Mouse (Mus musculus) hindbrain, embryonic 12.5 days (tissue): ENCODE measurements around the gene Hapln1. TPM values are rescaled to one million over a fixed set of nuclear protein-coding genes. Genes with fewer than 3 reads are reported as not detected.

Experiments used
- ATAC-seq: fragments of 200-750 bp; cut with Nextera tagmentation; 2 replicates; pipeline ENCODE4 v1.8.0; 2017; ENCODE audit warnings: moderate TSS enrichment; ENCODE audit not compliant: low FRiP score
- H3K27ac ChIP-seq: fragments of 300-500 bp; sonication (generic); 2 replicates; pipeline ENCODE4 v1.5.1; 2016; ENCODE audit warnings: mild to moderate bottlenecking
- H3K27me3 ChIP-seq: fragments of 300-500 bp; sonication (generic); 2 replicates; pipeline ENCODE4 v1.6.1; 2016; ENCODE audit warnings: mild to moderate bottlenecking
- H3K36me3 ChIP-seq: fragments of 300-500 bp; sonication (generic); 2 replicates; pipeline ENCODE4 v1.6.1; 2016; ENCODE audit warnings: mild to moderate bottlenecking
- H3K4me1 ChIP-seq: fragments of 300-500 bp; sonication (generic); 2 replicates; pipeline ENCODE4 v1.6.1; 2016
- H3K4me2 ChIP-seq: fragments of 300-500 bp; sonication (generic); replicated peaks from 2 replicates; pipeline ENCODE4 v1.6.1; 2016; ENCODE audit warnings: mild to moderate bottlenecking
- H3K4me3 ChIP-seq: fragments of 300-500 bp; sonication (generic); 2 replicates; pipeline ENCODE4 v1.5.1; 2016; ENCODE audit warnings: mild to moderate bottlenecking
- H3K9ac ChIP-seq: fragments of 300-500 bp; sonication (generic); 2 replicates; pipeline ENCODE4 v1.6.1; 2016; ENCODE audit warnings: mild to moderate bottlenecking, moderate library complexity
- H3K9me3 ChIP-seq: fragments of 300-500 bp; sonication (generic); replicated peaks from 2 replicates; pipeline ENCODE4 v1.6.1; 2016; ENCODE audit warnings: mild to moderate bottlenecking
- WGBS: fragments of 180-500 bp; shearing (Covaris S2); methylation state at CpG from one replicate; pipeline ENCODE4 v1.1.7; 2016; 5-methylcytosine and 5-hydroxymethylcytosine counted together
- polyA plus RNA-seq: library from polyadenylated mRNA; unstranded; fragments of >200 nt; fragmentation: Nextera tagmentation; extraction: Ambion mirVana; gene quantifications from 2 replicates; pipeline ENCODE4 v1.2.1, GENCODE M21; 2016

Gene Hapln1
- polyA plus RNA-seq, 1 experiment from 2014 or later = 8.9 TPM

- Histone ChIP-seq H3K9me3 (no peaks in the 10 kb centered on the region), H3K4me3 (no peak overlapping the region), H3K36me3 (no peaks in the 10 kb centered on the region), H3K4me2 (no peak overlapping the region), H3K9ac (no peak overlapping the region), H3K27me3 (no peaks in the 10 kb centered on the region), H3K4me1 (no peaks in the 10 kb centered on the region), H3K27ac (no peak overlapping the region)
- 86% methylated on average over 3 of the region's 3 CpGs for WGBS
- no peak for ATAC-seq
Measured at GRCm38 (mm10) chr13:89619064-89619463, 79.5 kb downstream of the Hapln1 start.

DNA sequence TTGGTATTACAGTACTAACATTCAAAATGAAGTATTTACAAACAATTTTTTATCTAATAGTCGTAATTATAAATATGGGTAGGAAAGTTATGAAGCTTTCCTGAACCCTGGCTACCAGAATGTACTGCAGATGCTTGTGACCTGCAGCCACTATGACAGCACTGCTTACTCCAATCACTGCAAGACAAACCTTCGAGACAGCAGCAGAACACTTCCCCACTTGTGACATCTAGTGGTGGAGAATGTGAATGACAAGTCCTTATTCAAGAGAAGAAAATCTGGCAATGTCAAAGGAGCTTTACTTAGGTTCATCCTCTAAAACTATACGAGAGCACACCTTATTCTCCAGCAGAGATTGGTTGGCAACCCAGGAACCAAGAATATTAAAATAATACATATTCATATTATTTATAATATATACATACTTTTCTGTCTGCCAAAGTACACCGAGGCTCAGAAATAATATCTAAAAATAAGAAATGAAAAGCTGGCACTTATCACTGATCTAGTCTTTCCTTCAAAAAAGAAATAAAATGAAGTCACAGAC, 94.6 kb downstream of the Hapln1 start:
- no peaks in the 10 kb centered on the region for H3K27me3 ChIP-seq
- WGBS = 30% methylated on average over 4 of the region's 4 CpGs
- no peaks in the 10 kb centered on the region for H3K36me3 ChIP-seq
- no peak overlapping the region for H3K27ac ChIP-seq
- H3K4me1 ChIP-seq = no peaks in the 10 kb centered on the region
- no peak overlapping the region for H3K9ac ChIP-seq
- no peak overlapping the region for H3K4me2 ChIP-seq
- peak; percentile 64 for ATAC-seq
- no peaks in the 10 kb centered on the region for H3K9me3 ChIP-seq
- no peak overlapping the region for H3K4me3 ChIP-seq

DNA sequence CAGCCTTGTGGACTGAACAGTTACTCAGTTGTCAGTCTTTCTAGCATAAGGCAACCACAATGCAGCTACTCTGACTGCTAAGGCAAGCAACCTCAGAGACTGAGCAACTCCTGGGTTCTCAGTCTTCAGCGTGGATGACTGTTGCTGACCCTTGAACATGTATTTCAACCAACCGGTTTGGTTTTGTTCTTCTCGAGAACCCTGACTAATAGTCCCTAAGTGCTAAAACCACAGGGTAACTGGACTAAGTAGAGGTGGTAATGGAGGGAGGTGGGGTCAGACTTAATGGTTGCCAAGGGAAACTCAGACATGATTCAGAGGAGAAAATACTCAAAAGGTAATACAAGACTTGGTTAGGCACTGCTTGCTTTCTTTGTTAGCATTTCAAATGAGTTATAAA, 97.4 kb downstream of the Hapln1 start:
- Histone ChIP-seq H3K9ac (no peak overlapping the region), H3K27ac (no peak overlapping the region), H3K4me3 (no peak overlapping the region), H3K9me3 (no peaks in the 10 kb centered on the region), H3K4me2 (no peak overlapping the region), H3K27me3 (no peaks in the 10 kb centered on the region), H3K4me1 (no peaks in the 10 kb centered on the region), H3K36me3 (no peaks in the 10 kb centered on the region)
- 75% methylated on average over 3 of the region's 3 CpGs for WGBS
- no peak for ATAC-seq

DNA sequence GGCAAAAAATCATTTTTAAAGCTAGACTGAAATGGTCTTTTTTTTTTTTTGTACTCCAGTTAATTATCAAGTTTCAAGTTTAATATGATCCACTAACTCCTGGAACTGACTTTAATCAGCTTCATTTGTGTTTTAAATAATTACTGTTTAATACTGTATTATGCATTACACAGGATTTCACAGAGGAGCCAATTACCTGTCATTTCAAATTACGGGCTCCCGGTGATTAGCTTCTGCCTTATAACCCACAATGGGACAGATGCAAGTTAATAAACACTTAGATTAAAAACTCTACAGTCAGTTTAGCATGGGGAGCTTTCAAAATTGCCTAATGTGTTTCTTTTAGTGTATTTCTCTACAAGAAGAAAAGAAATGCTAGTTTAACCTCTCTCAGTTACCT, 106.0 kb downstream of the Hapln1 start:
- Histone ChIP-seq H3K27me3 (no peaks in the 10 kb centered on the region), H3K4me1 (no peaks in the 10 kb centered on the region), H3K9me3 (no peaks in the 10 kb centered on the region), H3K4me3 (no peak overlapping the region), H3K36me3 (no peaks in the 10 kb centered on the region), H3K9ac (no peak overlapping the region), H3K4me2 (no peak overlapping the region), H3K27ac (no peak overlapping the region)
- WGBS = 94% methylated on average over 2 of the region's 2 CpGs
- no peak for ATAC-seq

GRCm38 (mm10) chr13:89652773-89653172, 113.2 kb downstream of the Hapln1 start:
- H3K4me2 ChIP-seq = no peak overlapping the region
- no peaks in the 10 kb centered on the region for H3K9me3 ChIP-seq
- ATAC-seq = no peak
- no peaks in the 10 kb centered on the region for H3K27me3 ChIP-seq
- H3K36me3 ChIP-seq = 0 out of 2 replicates have a peak, but pooled peaks cover 2% of the 10 kb centered on the region
- H3K27ac ChIP-seq = no peak overlapping the region
- H3K4me3 ChIP-seq = no peak overlapping the region
- H3K4me1 ChIP-seq = no peaks in the 10 kb centered on the region
- no peak overlapping the region for H3K9ac ChIP-seq
- WGBS = 80% methylated on average over 1 of the region's 1 CpGs

DNA sequence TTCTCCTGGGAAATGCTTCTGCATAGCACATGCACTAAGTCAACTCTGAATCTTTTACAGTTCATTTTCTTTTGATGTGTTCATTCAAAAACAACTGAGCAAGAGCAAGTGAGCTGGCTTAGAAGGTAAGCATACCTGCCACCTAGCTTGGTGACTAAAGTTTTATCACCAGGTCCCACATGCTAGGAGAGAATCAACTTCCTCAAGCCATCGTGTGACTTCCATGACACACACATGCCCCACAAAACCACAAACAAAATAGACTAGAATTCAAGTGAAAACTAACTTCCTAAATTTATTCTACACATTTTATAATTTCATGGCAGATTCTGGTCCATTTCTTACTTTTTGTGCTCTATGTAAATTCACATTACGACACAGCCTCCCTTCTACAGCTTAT, 113.7 kb downstream of the Hapln1 start:
- WGBS = 87% methylated on average over 2 of the region's 2 CpGs
- 0 out of 2 replicates have a peak, but pooled peaks cover 2% of the 10 kb centered on the region for H3K36me3 ChIP-seq
- H3K4me3 ChIP-seq = no peak overlapping the region
- no peak overlapping the region for H3K9ac ChIP-seq
- no peaks in the 10 kb centered on the region for H3K9me3 ChIP-seq
- no peak for ATAC-seq
- no peak overlapping the region for H3K4me2 ChIP-seq
- no peaks in the 10 kb centered on the region for H3K27me3 ChIP-seq
- H3K27ac ChIP-seq = no peak overlapping the region
- H3K4me1 ChIP-seq = no peaks in the 10 kb centered on the region

GRCm38 (mm10) chr13:89657046-89657445, 117.5 kb downstream of the Hapln1 start:
- Histone ChIP-seq H3K4me2 (no peak overlapping the region), H3K4me1 (no peaks in the 10 kb centered on the region), H3K9ac (no peak overlapping the region), H3K36me3 (peaks cover 14% of the 10 kb centered on the region; the same call in 1 of the 2 replicates), H3K27me3 (no peaks in the 10 kb centered on the region), H3K27ac (no peak overlapping the region), H3K9me3 (no peaks in the 10 kb centered on the region), H3K4me3 (no peak overlapping the region)
- ATAC-seq = no peak
- WGBS = 95% methylated on average over 11 of the region's 11 CpGs

Other genes starting within 250 kb of the Hapln1 start
- gene Vcan, start 202.7 kb downstream of the Hapln1 start, polyA plus RNA-seq = 86.7 and 95.9 TPM in 2 replicates